Mouse (Mus musculus) MEL (cell line): ENCODE measurements around the gene Pax6.

ENCODE experiments used
- CHD2 ChIP-seq: IDR thresholded peaks from 2 replicates; pipeline ENCODE4 v1.6.1; 2011; ENCODE audit warnings: low read length, improper control_type of control experiment
- CTCF ChIP-seq, 3 experiments: IDR thresholded peaks in 2 of 3; conservative IDR thresholded peaks in 1 of 3; 2 replicates each; pipeline ENCODE4 v1.5.1; 2011 to 2012; ENCODE audit warnings: low read length in 3 of 3, low read depth in 2 of 3, mild to moderate bottlenecking in 2 of 3, improper control_type of control experiment in 1 of 3, inconsistent platforms in 1 of 3, mixed read lengths in 1 of 3, moderate library complexity in 1 of 3; ENCODE audit not compliant: control insufficient read depth in 1 of 3, insufficient read depth in 1 of 3, poor library complexity in 1 of 3, severe bottlenecking in 1 of 3
- GATA1 ChIP-seq: IDR thresholded peaks from 2 replicates; pipeline ENCODE4 v1.6.1; 2011; ENCODE audit warnings: low read depth, low read length, improper control_type of control experiment
- POLR2AphosphoS2 ChIP-seq: IDR thresholded peaks from 2 replicates; pipeline ENCODE4 v1.6.1; 2011; ENCODE audit warnings: low read length, improper control_type of control experiment
- TAL1 ChIP-seq: IDR thresholded peaks from 2 replicates; pipeline ENCODE4 v1.6.1; 2012; ENCODE audit warnings: mild to moderate bottlenecking, inconsistent platforms, low read length, moderate library complexity, mixed read lengths
- TCF12 ChIP-seq: IDR thresholded peaks from 2 replicates; pipeline ENCODE4 v1.6.1; 2014; ENCODE audit warnings: low read depth, mild to moderate bottlenecking, inconsistent platforms, low read length, improper control_type of control experiment, moderate library complexity
- ZC3H11A ChIP-seq: IDR thresholded peaks from 2 replicates; pipeline ENCODE4 v1.6.1; 2012; ENCODE audit warnings: low read depth, mild to moderate bottlenecking, inconsistent platforms, low read length, improper control_type of control experiment
- ZKSCAN1 ChIP-seq: IDR thresholded peaks from 2 replicates; pipeline ENCODE4 v1.6.1; 2012; ENCODE audit warnings: low read depth, mild to moderate bottlenecking, inconsistent platforms, low read length, improper control_type of control experiment, moderate library complexity
- ZMIZ1 ChIP-seq: IDR thresholded peaks from 2 replicates; pipeline ENCODE4 v1.6.1; 2012; ENCODE audit warnings: low read depth, mild to moderate bottlenecking, inconsistent platforms, low read length, improper control_type of control experiment, moderate library complexity

GRCm38 (mm10) chr2:105688011-105688410, 19.3 kb downstream of the Pax6 start:
- TF ChIP-seq POLR2AphosphoS2 (no peak), CHD2 (no peak), GATA1 (no peak), ZKSCAN1 (no peak), TCF12 (no peak), CTCF (IDR thresholded peaks at IDR 0.05 in 2 of 3, conservative IDR thresholded peaks at IDR 0.05 in 1 of 3; ENCODE audit: control insufficient read depth in 1 of 3, insufficient read depth in 1 of 3, low read depth in 2 of 3, low read length in 3 of 3, poor library complexity in 1 of 3, severe bottlenecking in 1 of 3) (no peak), ZC3H11A (no peak), TAL1 (no peak), ZMIZ1 (no peak)
